Mouse (Mus musculus): ENCODE measurements around the gene Lyve1.

GRCm38 (mm10) chr7:110801028-110801427, 62.0 kb downstream of the Lyve1 start:
- TF ChIP-seq CTCF (IDR thresholded peaks at IDR 0.05; ENCODE audit: control insufficient read depth, insufficient read depth, insufficient read length) (peak; percentile 58), USF1 (IDR thresholded peaks at IDR 0.05; ENCODE audit: low read depth) (no peak), MYOD1 (IDR thresholded peaks at IDR 0.05; ENCODE audit: control insufficient read depth, insufficient read length, low read depth) (no peak)
